Mouse (Mus musculus) embryonic facial prominence, embryonic 11.5 days (tissue): Measurements from ENCODE around the gene Prpsap1. TPM values are rescaled to one million over a fixed set of nuclear protein-coding genes. Genes with fewer than 3 reads are reported as not detected.
"Not testable (repeated sequence)": the region's sequence is repeated elsewhere in the genome, so short reads cannot be mapped to it uniquely, and the experiment has no call there.

Source experiments
- ATAC-seq: fragments of 200-750 bp; cut with Nextera tagmentation; replicated peaks from 2 replicates; pipeline ENCODE4 v1.8.0; 2017; ENCODE audit warnings: low read depth; ENCODE audit not compliant: insufficient number of reproducible peaks, low FRiP score, low TSS enrichment
- DNase-seq: peaks from one replicate; pipeline ENCODE4 v3.0.0-alpha.2; 2015; ENCODE audit warnings: low spot score
- H3K27ac ChIP-seq: fragments of 300-500 bp; sonication (generic); replicated peaks from 2 replicates; pipeline ENCODE4 v1.5.1; 2014; ENCODE audit warnings: mild to moderate bottlenecking, low read depth, low read length, control low read depth
- H3K27me3 ChIP-seq: fragments of 300-500 bp; sonication (generic); 2 replicates; pipeline ENCODE4 v1.6.1; 2014; ENCODE audit warnings: mild to moderate bottlenecking, low read length, moderate library complexity, mixed read lengths; ENCODE audit not compliant: control insufficient read depth, insufficient read depth
- H3K36me3 ChIP-seq: fragments of 300-500 bp; sonication (generic); replicated peaks from 2 replicates; pipeline ENCODE4 v1.6.1; 2014; ENCODE audit warnings: low read depth, mild to moderate bottlenecking, low read length, moderate library complexity, mixed read lengths; ENCODE audit not compliant: control insufficient read depth, insufficient read depth
- H3K4me1 ChIP-seq: fragments of 300-500 bp; sonication (generic); 2 replicates; pipeline ENCODE4 v1.6.1; 2014; ENCODE audit warnings: low read length, mixed read lengths; ENCODE audit not compliant: control insufficient read depth, insufficient read depth
- H3K4me2 ChIP-seq: fragments of 300-500 bp; sonication (generic); 2 replicates; pipeline ENCODE4 v1.6.1; 2014; ENCODE audit warnings: low read depth, mild to moderate bottlenecking, control low read depth, low read length, moderate library complexity
- H3K4me3 ChIP-seq: fragments of 300-500 bp; sonication (generic); 2 replicates; pipeline ENCODE4 v1.5.1; 2014; ENCODE audit warnings: low read depth, low read length, control low read depth
- H3K9ac ChIP-seq: fragments of 300-500 bp; sonication (generic); replicated peaks from 2 replicates; pipeline ENCODE4 v1.6.1; 2014; ENCODE audit warnings: mild to moderate bottlenecking, control low read depth, low read length
- H3K9me3 ChIP-seq: fragments of 300-500 bp; sonication (generic); replicated peaks from 2 replicates; pipeline ENCODE4 v1.6.1; 2016; ENCODE audit warnings: mild to moderate bottlenecking, low read length, inconsistent platforms, mixed read lengths; ENCODE audit not compliant: control insufficient read depth
- WGBS: fragments of 180-500 bp; shearing (Covaris S2); extraction: QIAGEN DNeasy Blood & Tissue Kit; methylation state at CpG from one replicate; pipeline ENCODE4 v1.1.7; 2014; 5-methylcytosine and 5-hydroxymethylcytosine counted together
- polyA plus RNA-seq: library from polyadenylated mRNA; unstranded; fragments of >200 nt; fragmentation: Nextera tagmentation; extraction: Ambion mirVana; gene quantifications from 2 replicates; pipeline ENCODE4 v1.2.1, GENCODE M21; 2014

The Prpsap1 gene
- polyA plus RNA-seq, 1 experiment from 2014 or later = 171 TPM

DNA sequence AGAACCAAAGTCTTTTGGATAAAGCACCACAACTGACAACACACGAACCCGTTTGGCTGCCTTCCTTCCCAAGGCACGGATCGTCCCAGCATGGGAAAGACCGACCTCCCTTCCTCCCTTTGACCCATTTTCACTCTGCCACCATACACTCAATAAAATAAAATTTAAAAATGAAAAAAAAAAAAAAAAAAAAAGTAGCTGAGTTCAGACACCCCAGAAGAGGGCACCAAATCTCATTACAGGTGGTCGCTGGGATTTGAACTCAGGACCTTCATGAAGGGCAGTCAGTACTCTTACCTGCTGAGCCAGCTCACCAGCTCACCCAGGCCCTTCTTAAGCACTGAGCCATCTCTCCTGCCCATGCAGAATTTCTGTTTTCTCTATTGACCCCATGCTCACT lies 5.0 kb upstream of the Prpsap1 start:
- Histone ChIP-seq H3K4me3 (no peak overlapping the region), H3K27ac (no peak overlapping the region), H3K4me2 (no peak overlapping the region), H3K36me3 (no peaks in the 10 kb centered on the region), H3K9ac (no peak overlapping the region), H3K4me1 (no peaks in the 10 kb centered on the region), H3K9me3 (no peaks in the 10 kb centered on the region), H3K27me3 (no peaks in the 10 kb centered on the region)
- WGBS = 56% methylated on average over 6 of the region's 6 CpGs
- no peak for DNase-seq
- ATAC-seq = no peak

DNA sequence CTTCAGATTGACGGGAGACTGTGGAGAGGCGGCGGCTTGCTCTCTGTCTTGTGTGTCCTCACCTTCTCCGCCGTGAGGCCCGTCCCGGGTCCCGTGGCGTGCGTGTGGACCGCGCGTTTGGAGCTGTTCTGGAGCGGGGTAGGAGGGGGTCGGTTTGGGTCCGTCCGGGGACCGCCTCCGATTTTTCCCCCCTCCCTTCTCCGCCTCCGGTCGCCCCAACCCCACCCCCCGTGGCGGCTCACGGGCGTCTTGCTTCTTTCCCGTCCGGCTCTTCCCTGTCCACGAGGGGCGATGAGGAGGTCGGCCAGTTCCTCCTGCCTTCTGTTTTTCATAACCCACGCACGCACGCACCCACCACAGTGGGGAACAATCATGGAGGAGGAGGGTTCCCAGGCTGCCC lies 4.6 kb upstream of the Prpsap1 start:
- Histone ChIP-seq H3K9me3 (no peaks in the 10 kb centered on the region), H3K4me2 (peak overlapping the region; percentile 32; the same call in 1 of the 2 replicates), H3K4me3 (no peak overlapping the region), H3K9ac (peak overlapping the region; percentile 28; the same call in 1 of the 2 replicates), H3K27ac (no peak overlapping the region), H3K4me1 (no peaks in the 10 kb centered on the region), H3K27me3 (no peaks in the 10 kb centered on the region), H3K36me3 (no peaks in the 10 kb centered on the region)
- 23% methylated on average over 34 of the region's 34 CpGs for WGBS
- DNase-seq = no peak
- no peak; the same call in 1 of the 2 replicates for ATAC-seq

DNA sequence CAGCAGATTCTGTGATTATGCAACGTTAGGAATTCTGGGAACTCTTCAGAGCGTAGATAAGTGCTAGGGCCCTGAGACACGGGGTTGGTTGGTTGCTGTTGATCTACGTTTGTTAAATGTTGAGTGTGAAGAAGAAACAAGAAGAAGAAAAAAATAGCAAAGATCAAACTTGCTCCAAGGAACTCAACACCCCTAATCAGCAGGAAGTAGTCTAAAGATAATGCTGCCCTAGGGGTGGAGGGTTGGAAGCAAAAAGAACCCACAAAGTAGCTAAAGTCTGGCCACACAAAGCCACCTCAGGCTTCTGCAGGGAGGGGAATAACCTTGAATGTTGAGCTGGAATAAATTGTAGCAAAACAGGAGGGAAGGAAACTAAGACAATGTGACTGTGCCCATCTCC lies 3.3 kb upstream of the Prpsap1 start:
- Histone ChIP-seq H3K4me3 (no peak overlapping the region), H3K27ac (no peak overlapping the region), H3K27me3 (no peaks in the 10 kb centered on the region), H3K9me3 (no peaks in the 10 kb centered on the region), H3K4me2 (no peak overlapping the region), H3K9ac (no peak overlapping the region), H3K36me3 (no peaks in the 10 kb centered on the region), H3K4me1 (no peaks in the 10 kb centered on the region)
- ATAC-seq (no peak), DNase-seq (no peak)
- 89% methylated on average over 4 of the region's 4 CpGs for WGBS

DNA sequence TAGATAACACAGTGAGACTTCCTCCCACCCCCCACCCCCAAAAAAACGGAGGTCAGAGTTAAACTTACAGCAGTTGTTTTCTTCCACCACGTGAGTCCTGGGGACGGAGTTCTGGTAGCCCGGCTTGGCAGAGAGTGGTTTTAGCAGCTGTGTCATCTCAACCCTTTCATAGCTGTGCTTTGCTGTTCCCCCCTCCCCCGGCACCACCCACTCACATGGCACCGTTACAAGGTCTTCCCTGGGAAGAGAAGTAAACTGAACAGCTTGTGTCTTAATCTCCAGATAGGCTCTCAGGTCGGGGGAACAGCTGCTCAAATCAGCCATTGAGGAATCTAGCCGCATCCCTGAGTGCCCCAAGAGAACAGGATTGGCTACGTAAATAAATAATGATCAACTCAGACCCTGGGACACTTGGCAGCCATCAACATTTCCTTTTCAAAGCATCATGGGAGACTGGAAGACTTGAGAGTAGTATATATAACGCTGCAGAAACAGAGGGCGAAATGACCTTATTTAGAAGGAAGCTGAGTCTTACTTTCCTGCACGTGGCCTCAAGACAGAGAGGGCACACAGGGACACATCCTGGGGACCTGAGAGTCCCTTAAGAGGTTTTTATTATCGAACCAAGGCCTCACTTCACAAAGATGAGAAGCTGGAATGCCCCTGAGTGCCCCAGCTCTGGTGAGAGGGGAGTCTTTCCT lies 622 bp upstream of the Prpsap1 start:
- no peaks in the 10 kb centered on the region for H3K36me3 ChIP-seq
- WGBS = 59% methylated on average over 13 of the region's 13 CpGs
- H3K4me1 ChIP-seq = no peaks in the 10 kb centered on the region
- H3K27me3 ChIP-seq = no peaks in the 10 kb centered on the region
- no peak overlapping the region for H3K4me2 ChIP-seq
- no peak overlapping the region for H3K27ac ChIP-seq
- ATAC-seq (no peak), DNase-seq (peak; percentile 10)
- H3K4me3 ChIP-seq = no peak overlapping the region
- no peak overlapping the region for H3K9ac ChIP-seq
- H3K9me3 ChIP-seq = no peaks in the 10 kb centered on the region

DNA sequence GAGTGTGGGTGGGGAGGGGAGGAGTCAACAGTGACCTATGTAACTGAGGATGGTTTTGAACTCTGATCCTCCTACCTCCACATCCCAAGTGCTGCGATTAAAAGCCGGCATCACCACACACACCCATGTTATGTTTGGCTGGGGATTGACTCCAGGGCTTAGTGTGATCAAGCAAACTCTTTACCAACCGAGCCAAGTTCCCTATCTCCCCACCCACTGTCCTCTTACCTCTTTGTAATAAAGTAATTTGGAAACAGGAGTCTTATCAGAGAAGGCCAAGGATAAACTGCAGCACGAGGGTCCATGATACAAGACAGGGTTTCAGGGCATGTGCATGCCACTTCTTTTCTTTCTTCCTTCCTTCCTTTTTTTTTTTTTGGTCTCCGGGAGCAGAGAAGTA lies 811 bp downstream of the Prpsap1 start:
- Histone ChIP-seq H3K27me3 (no peaks in the 10 kb centered on the region), H3K9me3 (no peaks in the 10 kb centered on the region), H3K4me2 (no peak overlapping the region), H3K4me3 (no peak overlapping the region), H3K4me1 (no peaks in the 10 kb centered on the region), H3K27ac (no peak overlapping the region), H3K9ac (no peak overlapping the region), H3K36me3 (no peaks in the 10 kb centered on the region)
- 85% methylated on average over 5 of the region's 5 CpGs for WGBS
- DNase-seq (no peak), ATAC-seq (no peak)

DNA sequence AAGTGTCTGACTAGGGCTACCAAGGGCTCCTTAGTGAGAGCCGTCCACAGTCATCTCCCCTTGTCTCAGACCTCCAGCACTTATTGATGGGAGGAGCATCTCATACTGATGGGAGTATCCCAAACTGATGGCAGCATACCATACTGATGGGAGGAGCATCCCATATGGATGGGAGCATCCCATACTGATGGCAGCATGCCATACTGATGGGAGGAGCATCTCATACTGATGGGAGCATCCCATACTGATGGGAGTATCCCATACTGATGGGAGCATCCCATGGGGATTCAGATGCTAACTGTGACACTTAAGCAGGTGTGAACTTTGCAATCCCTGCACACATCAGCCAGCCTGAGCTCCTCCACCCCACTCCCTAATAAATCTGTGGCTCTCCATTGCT lies 1.5 kb downstream of the Prpsap1 start:
- not testable (repeated sequence) for DNase-seq, ATAC-seq, H3K27me3 ChIP-seq, H3K27ac ChIP-seq, H3K4me3 ChIP-seq, H3K9ac ChIP-seq, H3K9me3 ChIP-seq, H3K36me3 ChIP-seq, H3K4me2 ChIP-seq, H3K4me1 ChIP-seq
- 70% methylated on average over 1 of the region's 1 CpGs for WGBS

DNA sequence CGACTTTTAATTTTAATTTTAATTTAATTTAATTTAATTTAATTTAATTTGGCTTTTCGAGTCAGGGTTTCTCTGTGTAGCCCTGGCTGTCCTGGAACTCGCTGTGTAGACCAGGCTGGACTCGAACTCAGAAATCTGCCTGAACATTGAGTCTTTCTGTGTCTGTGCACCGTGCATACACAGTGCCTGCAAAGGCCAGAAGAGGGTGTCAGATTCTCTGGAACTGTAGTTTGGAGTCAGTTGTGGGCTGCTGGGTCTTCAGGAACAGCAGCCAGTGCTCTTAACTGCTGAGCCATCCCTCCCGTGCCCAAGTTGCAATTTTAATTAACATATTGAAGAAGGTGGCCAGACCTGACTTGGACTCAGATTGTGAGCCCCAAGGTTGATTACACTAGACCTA lies 2.7 kb downstream of the Prpsap1 start:
- H3K27me3 ChIP-seq = no peaks in the 10 kb centered on the region
- DNase-seq (peak; percentile 17), ATAC-seq (no peak)
- H3K4me2 ChIP-seq = no peak overlapping the region
- no peaks in the 10 kb centered on the region for H3K4me1 ChIP-seq
- no peak overlapping the region for H3K4me3 ChIP-seq
- no peaks in the 10 kb centered on the region for H3K9me3 ChIP-seq
- H3K36me3 ChIP-seq = no peaks in the 10 kb centered on the region; the same call in 1 of the 2 replicates
- WGBS = 64% methylated on average over 6 of the region's 6 CpGs
- no peak overlapping the region for H3K9ac ChIP-seq
- no peak overlapping the region for H3K27ac ChIP-seq

DNA sequence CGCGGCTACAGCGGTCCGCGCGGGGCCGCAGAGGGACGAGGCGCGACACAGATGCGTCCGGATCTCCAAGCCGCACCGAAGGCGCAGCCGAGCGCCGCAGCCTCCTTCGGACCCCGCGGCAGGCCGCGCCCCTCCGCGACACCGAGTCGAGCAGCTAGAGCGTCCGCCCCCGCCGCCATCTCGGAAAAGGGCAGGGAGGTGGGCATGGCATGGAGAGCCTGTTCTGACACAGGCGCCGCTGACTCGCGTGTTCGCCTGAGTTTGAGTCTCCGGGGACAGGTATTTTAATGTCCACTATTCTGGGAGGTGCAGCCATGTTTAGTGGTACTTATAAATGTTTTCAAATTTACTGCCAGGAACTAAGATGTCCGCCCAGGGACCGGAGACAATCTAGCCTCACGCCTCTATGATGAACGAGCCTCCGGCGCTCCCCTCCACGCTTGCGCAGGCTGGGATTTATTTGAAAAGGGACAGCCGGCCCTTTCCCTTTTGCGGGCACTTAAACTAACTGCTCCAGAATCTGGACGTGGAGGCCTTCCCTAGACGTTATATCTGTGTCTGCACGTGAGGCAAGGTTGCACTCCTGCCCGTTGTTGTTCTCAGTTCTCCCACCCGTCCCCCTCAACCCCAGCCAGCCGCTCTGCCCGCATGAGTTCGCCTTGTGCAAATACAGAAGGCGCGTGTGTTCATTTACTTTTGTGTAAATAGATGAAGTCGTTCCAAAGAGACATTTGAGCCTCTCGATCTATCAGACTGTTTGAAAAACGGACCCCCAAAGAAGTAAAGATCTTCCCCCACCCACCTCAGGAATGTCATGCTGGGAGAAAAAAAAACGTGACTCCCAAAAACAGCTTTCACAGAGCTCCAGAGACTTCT lies 3.5 kb downstream of the Prpsap1 start:
- Histone ChIP-seq H3K4me1 (no peaks in the 10 kb centered on the region), H3K27me3 (no peaks in the 10 kb centered on the region), H3K9ac (peak overlapping the region; percentile 95), H3K4me3 (peak overlapping the region; percentile 96), H3K4me2 (peak overlapping the region; percentile 76), H3K36me3 (peaks cover 8% of the 10 kb centered on the region; the same call in 1 of the 2 replicates), H3K9me3 (no peaks in the 10 kb centered on the region), H3K27ac (peak overlapping the region; percentile 86)
- 0% methylated on average over 62 of the region's 62 CpGs for WGBS
- peak; percentile 95 for DNase-seq
- peak; percentile 89 for ATAC-seq
